Mouse (Mus musculus) central nervous system, embryonic 11.5 days (tissue): Measurements from ENCODE around the gene A930002H24Rik. TPM values are rescaled to one million over a fixed set of nuclear protein-coding genes. Genes with fewer than 3 reads are reported as not detected.

Experiments
- polyA plus RNA-seq: library from polyadenylated mRNA; depleted of rRNA; stranded (reverse); fragments of >200 nt; gene quantifications from 2 replicates; pipeline ENCODE4 v1.2.3, GENCODE M21; 2012; rRNA removed

Gene A930002H24Rik
- polyA plus RNA-seq = 2.7 and 6.8 TPM in 2 replicates

GRCm38 (mm10) chr17:63863647-63864149 is at the start of gene A930002H24Rik:
A930002H24Rik (minus strand) TSS chr17:63863791.

GRCm38 (mm10) chr17:63863012-63863630 is 470 bp downstream of the A930002H24Rik start, which contains the start of gene Fer:
Fer (plus strand) TSS chr17:63863062.

Other genes starting within 250 kb of the A930002H24Rik start
- 12.8 and 14.4 TPM in 2 replicates for gene Fer, start 729 bp downstream of the A930002H24Rik start, polyA plus RNA-seq